Mouse (Mus musculus) cerebellum, postnatal 10 days (tissue): ENCODE data around the gene Phtf2.
A peak's percentile ranks its signal among the peaks of the same experiment; 100 is the strongest.

Experiments
- DNase-seq, 2 experiments: peaks; one replicate each; pipeline ENCODE4 v3.0.0; 2021; ENCODE audit warnings: mixed read lengths in 2 of 2

Phtf2 gene

GRCm38 (mm10) chr5:20881915-20882800 lies at the start of gene Phtf2, which contains the start of gene Tmem60:
Gene Phtf2 (minus strand): TSS chr5:20882124.
Gene Tmem60 (plus strand): TSS chr5:20882191.
- DNase-seq, result peak; percentile 98 to 100

DNA sequence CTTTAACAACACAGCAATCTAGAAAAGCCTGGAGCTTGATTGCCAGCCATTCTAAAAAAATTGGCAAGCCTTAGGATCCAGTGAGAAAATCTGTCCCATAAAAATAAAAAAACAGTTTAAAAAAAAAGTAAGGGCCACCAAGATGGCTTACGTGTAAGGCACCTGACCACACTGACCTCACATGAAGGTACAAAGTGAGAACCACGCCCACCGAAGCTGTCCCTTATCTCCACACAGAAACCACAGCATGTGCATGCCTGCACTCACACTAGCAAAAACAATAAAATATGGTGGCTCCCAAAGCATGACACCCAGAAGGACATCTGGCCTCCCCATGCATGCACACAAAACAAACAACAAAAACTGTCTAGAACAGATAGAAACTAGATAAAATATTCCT lies 49.4 kb upstream of the Phtf2 start:
- DNase-seq, result no peak

- no peak for DNase-seq
These were observed 48.5 kb upstream of the Phtf2 start for GRCm38 (mm10) chr5:20930430-20930829.

GRCm38 (mm10) chr5:20929669-20930151 lies 47.8 kb upstream of the Phtf2 start:
- DNase-seq, result no peak

DNA sequence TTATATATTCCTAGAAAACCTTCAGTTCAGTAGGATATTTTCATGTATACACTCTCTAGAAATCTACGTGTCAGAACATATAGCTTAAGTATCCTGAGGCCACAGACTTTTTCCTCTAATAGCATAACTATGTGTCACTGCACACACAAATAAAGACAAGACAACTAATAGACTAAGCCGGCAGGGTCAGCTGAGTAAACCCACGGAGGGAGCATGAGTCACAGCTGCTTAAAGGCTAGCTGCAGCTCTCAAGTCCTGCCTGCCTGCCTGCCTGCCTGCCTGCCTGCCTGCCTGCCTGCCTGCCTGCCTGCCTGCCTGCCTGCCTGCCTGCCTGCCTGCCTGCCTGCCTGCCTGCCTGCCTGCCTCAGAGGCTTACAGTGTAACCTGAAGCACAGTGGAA lies 43.5 kb upstream of the Phtf2 start:
- no peak for DNase-seq

DNA sequence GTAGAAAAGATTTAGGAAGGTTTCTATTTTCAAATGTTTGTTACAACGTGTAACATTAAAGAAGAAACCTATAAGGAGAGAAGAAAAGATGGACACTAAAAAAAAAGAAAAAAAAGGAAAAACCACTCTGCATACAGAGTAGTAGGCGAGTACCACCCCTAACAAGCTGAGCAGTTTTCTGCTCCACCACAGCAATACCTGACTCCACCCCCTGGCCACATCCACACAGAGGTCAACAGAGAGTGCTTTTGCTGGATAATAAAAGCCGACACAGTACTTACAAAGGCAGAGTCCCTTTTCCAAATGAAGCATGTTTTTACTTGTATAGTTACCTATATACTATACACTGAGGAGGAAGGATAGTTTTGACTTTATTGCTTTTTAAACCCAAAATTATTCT lies 42.7 kb upstream of the Phtf2 start:
- DNase-seq, result no peak

- peak; percentile 22 to 25 for DNase-seq
These were observed 37.6 kb upstream of the Phtf2 start for GRCm38 (mm10) chr5:20919566-20919965.

GRCm38 (mm10) chr5:20918967-20919366 lies 37.0 kb upstream of the Phtf2 start:
- no peak for DNase-seq

- DNase-seq, result peak; percentile 87 to 89
These were observed 31.7 kb upstream of the Phtf2 start for GRCm38 (mm10) chr5:20913372-20914275.

GRCm38 (mm10) chr5:20911741-20912140 lies 29.8 kb upstream of the Phtf2 start:
- DNase-seq, result no peak

DNA sequence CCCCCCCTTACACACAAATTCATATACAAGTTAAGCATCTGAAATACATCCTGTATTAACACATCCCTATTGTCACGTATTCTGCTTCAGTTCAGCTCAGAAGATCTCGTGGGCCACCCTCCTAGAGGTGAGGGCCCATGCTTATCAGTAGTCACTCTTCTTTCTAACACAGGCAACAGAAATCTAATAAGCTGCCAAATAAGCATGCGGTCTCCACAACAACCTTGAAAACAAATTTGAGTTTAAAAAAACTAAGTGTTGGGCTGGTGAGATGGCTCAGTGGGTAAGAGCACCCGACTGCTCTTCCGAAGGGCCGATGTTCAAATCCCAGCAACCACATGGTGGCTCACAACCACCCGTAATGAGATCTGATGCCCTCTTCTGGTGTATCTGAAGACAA lies 24.3 kb upstream of the Phtf2 start:
- DNase-seq, result no peak

DNA sequence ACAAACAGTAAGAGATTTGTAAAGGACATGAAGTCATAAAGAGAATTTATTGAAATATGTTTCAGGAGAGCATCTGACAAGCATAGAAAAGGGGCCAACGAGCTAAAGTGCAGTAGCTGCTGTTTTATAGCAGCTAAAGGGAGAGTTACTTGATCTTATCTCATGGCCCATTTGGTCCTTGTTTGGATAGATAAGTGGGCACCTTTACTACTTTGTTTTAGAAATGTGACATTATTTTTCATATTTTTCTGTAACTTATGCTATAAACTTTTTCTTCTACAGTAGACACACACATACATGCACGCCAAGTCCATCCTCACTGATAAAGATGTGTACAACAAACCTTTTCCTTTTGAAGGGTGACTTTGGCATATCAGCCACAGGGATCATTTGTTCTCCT lies 23.5 kb upstream of the Phtf2 start:
- no peak for DNase-seq

DNA sequence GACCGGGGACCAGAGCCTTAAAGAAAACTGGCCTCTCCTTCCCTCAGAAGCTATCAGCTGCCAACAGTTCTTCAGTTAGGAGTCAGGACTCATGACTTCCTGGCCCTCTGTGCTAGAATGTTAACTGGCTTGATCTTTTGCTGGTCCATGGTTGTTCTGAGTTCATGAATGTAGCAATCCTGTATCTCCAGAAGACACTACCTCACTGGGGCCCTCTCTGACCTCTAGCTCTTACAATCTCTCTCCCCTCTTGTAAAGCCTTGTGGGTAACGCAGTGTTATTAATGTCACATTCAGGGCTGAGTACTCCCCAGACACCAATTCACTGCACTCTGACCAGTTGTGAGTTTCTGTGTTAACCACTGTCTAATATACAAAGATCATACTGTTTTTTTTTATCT lies 22.7 kb upstream of the Phtf2 start:
- no peak for DNase-seq

DNA sequence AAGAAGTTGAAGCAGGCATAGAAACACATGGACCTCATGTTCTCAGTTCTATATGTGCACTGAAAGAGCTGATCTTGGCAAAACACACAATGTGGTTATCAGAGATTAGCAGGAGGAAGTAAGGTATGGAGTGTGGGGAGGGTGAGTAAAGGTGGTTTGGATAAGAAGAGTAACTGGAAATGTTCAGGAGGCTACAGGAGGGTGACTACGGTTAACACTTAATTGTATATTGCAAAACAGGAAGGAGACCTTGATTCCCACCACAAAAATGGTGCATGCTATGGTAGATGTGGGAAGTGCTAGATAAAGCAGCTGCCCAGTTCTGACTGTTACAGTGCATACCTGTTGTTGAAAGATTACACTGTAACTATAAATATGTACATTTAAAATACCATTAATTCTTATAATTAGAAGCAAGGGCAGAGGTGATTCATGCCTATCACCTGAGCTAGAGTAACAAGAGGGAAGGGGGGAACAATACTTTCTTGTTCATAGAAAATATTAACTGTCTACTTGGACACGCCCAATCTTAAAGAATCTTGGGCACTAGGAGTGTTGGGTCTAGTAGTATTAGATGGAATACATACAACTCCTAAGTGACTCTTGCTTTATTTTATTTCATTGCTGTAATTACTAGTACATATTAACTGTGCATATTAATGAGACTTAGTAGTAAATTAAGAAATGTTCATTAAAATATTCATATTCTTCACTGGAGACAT lies 15.7 kb upstream of the Phtf2 start:
- DNase-seq, result no peak

GRCm38 (mm10) chr5:20884036-20884620 lies 2.2 kb upstream of the Phtf2 start:
- no peak for DNase-seq

DNA sequence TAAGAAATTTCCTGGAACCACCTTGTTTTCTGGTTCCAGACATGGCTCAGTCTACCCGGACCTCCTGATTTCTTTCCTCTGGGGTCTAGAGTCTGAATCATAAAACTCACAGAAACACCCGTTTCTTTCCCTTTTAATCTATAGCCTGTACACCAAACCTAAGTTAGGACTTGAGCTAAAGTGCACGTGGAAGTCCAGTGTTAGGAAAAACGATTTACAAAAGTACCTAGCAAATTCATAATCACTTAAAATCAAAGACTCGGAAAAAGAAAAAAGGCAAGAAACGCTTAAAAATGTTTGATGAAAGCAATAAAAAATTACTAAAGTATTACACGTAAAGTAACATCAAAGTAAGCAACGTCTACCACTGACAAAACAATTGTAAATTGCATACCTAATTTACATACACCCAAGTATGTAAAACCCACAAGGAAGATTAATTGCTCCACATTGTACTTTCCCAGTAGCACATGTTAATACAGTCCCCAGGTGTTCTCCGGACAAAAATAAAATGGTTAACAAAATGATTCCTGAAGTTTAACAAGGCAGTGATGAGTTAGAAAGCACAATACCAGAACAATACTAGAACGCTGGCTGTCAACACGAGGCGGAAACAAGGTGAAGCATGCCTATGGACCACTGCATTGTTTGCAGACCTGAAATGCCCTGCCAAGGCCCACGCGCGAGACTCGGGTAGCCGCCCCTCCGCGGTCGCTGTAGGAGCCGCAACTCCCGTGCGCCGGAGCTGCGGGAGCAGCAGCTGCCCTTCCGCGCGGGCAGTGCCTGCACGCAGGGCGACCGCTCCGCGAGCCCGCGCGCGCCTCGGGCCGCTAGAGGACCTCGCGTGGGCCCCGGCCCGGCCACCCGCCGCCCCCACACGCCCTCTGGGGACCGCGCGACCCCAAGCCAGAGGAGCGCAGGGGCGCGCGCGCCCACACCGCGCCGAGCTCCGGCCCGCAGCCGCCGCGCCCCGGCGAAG lies 838 bp downstream of the Phtf2 start:
- peak; percentile 70 to 71 for DNase-seq

- DNase-seq, result no peak
These were observed 1.5 kb downstream of the Phtf2 start for GRCm38 (mm10) chr5:20880386-20880785.

- no peak for DNase-seq
These were observed 4.9 kb downstream of the Phtf2 start for GRCm38 (mm10) chr5:20876934-20877426.

DNA sequence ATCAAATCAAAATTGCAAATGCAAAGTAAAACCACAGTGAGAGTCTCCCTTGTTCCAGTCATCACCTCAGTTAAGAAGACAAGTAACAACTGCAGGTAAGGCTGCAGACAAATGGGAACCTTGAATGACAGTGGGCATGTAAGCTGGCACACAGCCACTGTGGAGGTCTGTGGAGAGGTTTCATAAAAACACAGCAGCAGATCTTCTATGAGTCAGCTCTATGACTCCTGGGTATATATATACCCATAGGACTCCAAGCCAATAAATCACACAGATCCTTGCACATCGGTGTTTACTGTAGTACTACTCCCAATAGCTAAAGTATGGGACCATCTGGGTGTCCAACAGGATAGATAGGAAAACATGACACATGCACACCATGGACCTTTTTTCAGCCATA lies 8.8 kb downstream of the Phtf2 start:
- peak in 1 of 2 experiments; percentile 20 for DNase-seq

- no peak for DNase-seq
These were observed 16.6 kb downstream of the Phtf2 start for GRCm38 (mm10) chr5:20865193-20865755.
